Mouse (Mus musculus): ENCODE measurements around the gene Slco4a1. TPM values are rescaled to one million over a fixed set of nuclear protein-coding genes. Genes with fewer than 3 reads are reported as not detected.
A peak's percentile ranks its signal among the peaks of the same experiment; 100 is the strongest.

The Slco4a1 gene
- 2.2 TPM in 2 replicates for polyA plus RNA-seq (2015; fragmentation: Nextera tagmentation; extraction: Ambion mirVana)

DNA sequence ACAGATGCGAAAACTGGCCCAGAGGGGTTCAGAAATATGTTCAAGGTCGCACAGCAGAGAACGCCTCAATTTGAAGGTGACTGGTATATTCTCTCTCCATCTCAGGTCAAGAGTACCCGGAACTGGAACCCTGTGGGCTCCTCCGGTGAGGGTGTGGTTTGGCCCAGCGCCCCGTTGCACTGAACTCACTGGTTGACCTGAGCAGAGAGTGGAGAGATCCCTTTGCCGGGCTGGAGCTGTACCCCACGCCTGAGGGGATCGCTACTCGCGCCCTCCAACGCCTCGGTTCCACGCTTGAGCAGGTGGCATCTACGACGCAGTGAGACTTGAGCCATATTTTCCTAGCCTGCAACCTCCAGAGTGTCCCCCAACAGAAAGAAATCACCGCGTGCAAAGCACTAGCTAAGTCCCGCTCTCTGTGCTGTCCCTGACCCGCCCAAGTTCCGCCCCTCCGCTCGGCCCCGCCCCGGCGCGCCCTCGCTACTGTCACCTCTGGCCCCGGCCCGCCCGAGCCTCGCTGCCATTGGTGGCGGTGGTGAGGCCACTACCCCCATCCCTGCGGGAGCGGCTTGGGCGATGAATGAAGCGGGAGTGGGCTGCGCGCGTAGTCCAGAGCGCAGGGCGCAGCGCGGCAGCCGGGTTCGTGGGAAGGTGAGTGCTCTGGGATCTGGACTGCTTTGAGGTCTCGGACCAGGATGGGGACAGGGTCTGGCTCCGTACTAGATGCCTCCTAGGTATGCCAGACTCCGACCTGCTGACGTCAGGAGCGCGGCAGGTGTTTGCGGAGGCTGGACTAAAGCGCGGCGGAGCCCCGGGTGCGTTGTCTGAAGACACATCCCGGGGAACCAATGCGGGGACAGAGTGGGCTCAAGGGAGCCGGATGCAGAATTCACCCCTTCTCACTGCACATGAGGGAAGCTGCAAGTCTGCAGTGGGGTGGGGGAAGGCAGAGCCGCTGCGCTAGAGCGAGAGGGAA lies at the start of gene Slco4a1:
Gene Slco4a1, plus strand, starts transcription at position 523 of the 976 bp plus-strand sequence.
- H3K9me3 ChIP-seq (ENCODE audit: control insufficient read depth, low read length) = no peaks in the 10 kb centered on the region
- 0 out of 2 replicates have a peak within 1 kb of the TSS, but pooled peaks have one; percentile 33 for H3K27ac ChIP-seq (ENCODE audit: low read length)
- 0 out of 2 replicates have a peak, but pooled peaks cover 3% of the 10 kb centered on the region for H3K4me1 ChIP-seq (ENCODE audit: control insufficient read depth, insufficient read depth, low read length)
- peak within 1 kb of the TSS; percentile 90 for H3K4me2 ChIP-seq (ENCODE audit: low read depth, low read length)
- H3K27me3 ChIP-seq (replicated peaks; ENCODE audit: control insufficient read depth, insufficient read depth, low read length) = peaks cover 15% of the 10 kb centered on the region
- peak within 1 kb of the TSS; percentile 62 for H3K9ac ChIP-seq (ENCODE audit: low read depth, low read length)
- 2% methylated on average over 65 of the region's 65 CpGs for WGBS
- peak within 1 kb of the TSS; percentile 60 for H3K4me3 ChIP-seq (ENCODE audit: low read length)
- H3K36me3 ChIP-seq (ENCODE audit: control insufficient read depth, insufficient read depth, low read length) = no peaks in the 10 kb centered on the region
- peak; percentile 99 for ATAC-seq

DNA sequence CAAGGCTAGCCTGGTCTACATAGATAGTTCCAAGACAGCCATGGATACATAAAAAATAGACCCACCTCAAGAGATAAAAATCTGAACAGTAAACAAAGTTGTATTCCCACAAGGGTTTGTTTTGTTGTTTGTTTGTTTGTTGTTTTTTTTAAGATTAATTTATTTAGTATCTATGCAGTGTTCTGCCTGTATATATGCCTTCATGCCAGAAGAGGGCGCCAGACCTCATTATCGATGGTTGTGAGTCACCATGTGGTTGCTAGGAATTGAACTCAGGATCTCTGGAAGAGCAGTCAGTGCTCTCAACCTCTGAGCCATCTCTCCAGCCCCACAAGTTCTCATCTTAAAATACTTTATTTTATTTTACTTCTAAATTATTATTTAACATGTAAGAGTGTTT lies 47.6 kb upstream of the Slco4a1 start:
- Histone ChIP-seq H3K27me3 (replicated peaks; ENCODE audit: control insufficient read depth, insufficient read depth, low read length) (no peaks in the 10 kb centered on the region), H3K4me3 (ENCODE audit: low read length) (no peak overlapping the region), H3K9me3 (ENCODE audit: control insufficient read depth, low read length) (no peaks in the 10 kb centered on the region), H3K4me1 (ENCODE audit: control insufficient read depth, insufficient read depth, low read length) (no peaks in the 10 kb centered on the region), H3K27ac (ENCODE audit: low read length) (no peak overlapping the region), H3K9ac (ENCODE audit: low read depth, low read length) (no peak overlapping the region), H3K36me3 (ENCODE audit: control insufficient read depth, insufficient read depth, low read length) (no peaks in the 10 kb centered on the region), H3K4me2 (ENCODE audit: low read depth, low read length) (no peak overlapping the region)
- no peak for ATAC-seq
- 25% methylated on average over 2 of the region's 2 CpGs for WGBS

DNA sequence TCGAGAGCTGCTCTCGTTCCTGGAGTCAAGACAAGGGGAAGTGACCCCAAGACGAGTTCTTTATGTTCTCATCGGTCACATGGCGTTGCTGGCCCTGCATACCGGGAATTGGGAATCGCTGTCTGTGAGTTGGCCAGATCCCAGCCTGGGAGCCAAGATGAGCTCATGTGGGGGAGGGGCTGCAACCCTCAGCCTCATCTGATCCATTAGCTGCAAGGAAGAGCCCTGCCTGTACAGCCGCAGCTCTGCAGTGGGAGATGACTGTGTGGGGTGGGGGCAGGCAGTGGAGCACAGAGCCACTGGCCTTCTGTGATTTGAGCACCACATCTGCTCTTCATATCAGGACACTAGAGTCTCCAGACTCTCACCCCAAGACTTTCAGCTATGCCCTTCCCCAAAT lies 45.6 kb upstream of the Slco4a1 start:
- H3K4me2 ChIP-seq (ENCODE audit: low read depth, low read length) = no peak overlapping the region
- H3K9ac ChIP-seq (ENCODE audit: low read depth, low read length) = no peak overlapping the region
- H3K36me3 ChIP-seq (ENCODE audit: control insufficient read depth, insufficient read depth, low read length) = no peaks in the 10 kb centered on the region
- no peak overlapping the region for H3K4me3 ChIP-seq (ENCODE audit: low read length)
- H3K27me3 ChIP-seq (replicated peaks; ENCODE audit: control insufficient read depth, insufficient read depth, low read length) = no peaks in the 10 kb centered on the region
- no peaks in the 10 kb centered on the region for H3K4me1 ChIP-seq (ENCODE audit: control insufficient read depth, insufficient read depth, low read length)
- no peaks in the 10 kb centered on the region for H3K9me3 ChIP-seq (ENCODE audit: control insufficient read depth, low read length)
- H3K27ac ChIP-seq (ENCODE audit: low read length) = no peak overlapping the region
- WGBS = 68% methylated on average over 8 of the region's 8 CpGs
- ATAC-seq = no peak

DNA sequence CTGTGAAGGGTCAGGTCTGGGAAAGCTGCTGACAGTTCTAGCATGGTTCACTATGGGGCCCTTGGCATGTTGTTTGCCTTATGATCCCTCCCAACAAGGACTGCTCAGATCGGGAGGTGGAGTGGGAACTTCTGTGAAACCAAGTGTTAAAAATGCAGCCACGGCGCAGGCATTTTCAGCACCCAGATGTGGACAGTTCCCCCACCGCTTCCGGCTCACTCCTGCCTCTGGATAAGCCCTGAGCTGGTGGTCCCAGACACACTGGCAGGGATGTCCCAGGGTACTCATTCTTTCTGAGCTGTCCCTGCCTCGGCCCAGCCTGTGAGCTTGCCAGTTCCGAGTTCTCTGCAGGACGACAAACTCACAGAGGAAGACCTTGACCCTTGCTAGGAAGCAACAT lies 45.0 kb upstream of the Slco4a1 start:
- H3K4me3 ChIP-seq (ENCODE audit: low read length) = no peak overlapping the region
- ATAC-seq = no peak
- 9% methylated on average over 8 of the region's 8 CpGs for WGBS

DNA sequence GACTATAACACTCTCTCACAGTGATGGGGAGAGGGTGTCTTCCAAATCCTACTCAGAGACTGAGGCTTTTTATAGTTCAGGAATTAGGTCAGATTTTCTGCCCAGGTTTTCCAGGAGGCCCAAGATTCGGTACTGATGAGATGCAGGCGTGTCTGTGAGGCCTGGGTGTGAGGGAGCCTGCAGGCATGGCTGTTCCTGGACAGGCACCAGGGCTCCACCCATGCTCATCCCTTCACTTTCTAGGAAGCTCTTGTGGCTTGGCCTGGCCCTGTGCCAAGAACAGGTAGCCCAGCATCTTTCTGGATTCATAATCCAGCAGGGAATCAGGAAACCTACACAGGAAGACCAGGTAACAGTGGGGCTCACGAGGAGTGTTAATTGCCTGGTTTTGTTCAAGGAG lies 40.4 kb upstream of the Slco4a1 start:
- WGBS = 59% methylated on average over 3 of the region's 3 CpGs

More for the DNA sequence above, 45.0 kb upstream of the Slco4a1 start:
- H3K9ac ChIP-seq (ENCODE audit: low read depth, low read length) = no peak overlapping the region
- H3K27me3 ChIP-seq (replicated peaks; ENCODE audit: control insufficient read depth, insufficient read depth, low read length) = no peaks in the 10 kb centered on the region
- no peak overlapping the region for H3K27ac ChIP-seq (ENCODE audit: low read length)
- no peaks in the 10 kb centered on the region for H3K4me1 ChIP-seq (ENCODE audit: control insufficient read depth, insufficient read depth, low read length)
- no peaks in the 10 kb centered on the region for H3K9me3 ChIP-seq (ENCODE audit: control insufficient read depth, low read length)
- H3K4me2 ChIP-seq (ENCODE audit: low read depth, low read length) = no peak overlapping the region
- no peaks in the 10 kb centered on the region for H3K36me3 ChIP-seq (ENCODE audit: control insufficient read depth, insufficient read depth, low read length)

DNA sequence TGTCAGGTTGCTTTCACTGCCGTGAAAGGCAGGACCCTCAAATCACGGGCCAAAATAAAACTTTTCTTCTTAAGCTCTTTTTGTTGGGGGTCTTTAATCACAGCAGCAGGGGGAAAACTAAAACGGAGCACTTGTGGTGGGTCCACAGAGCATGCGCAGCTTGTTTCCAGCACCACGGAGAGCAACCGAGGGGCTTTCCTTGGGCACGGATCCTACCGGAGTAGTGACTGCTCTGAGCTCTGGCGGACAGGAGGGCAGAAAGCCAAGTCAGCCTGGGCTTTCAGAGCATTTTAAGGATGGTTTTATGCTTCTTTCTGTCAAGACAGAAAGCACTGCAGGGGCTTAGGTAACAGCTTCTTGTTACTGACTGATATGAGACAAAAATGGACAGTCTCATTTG lies 38.3 kb upstream of the Slco4a1 start:
- no peak overlapping the region for H3K9ac ChIP-seq (ENCODE audit: low read depth, low read length)
- no peak overlapping the region for H3K4me3 ChIP-seq (ENCODE audit: low read length)
- H3K27me3 ChIP-seq (replicated peaks; ENCODE audit: control insufficient read depth, insufficient read depth, low read length) = no peaks in the 10 kb centered on the region
- no peaks in the 10 kb centered on the region for H3K9me3 ChIP-seq (ENCODE audit: control insufficient read depth, low read length)
- ATAC-seq = no peak
- H3K27ac ChIP-seq (ENCODE audit: low read length) = no peak overlapping the region
- WGBS = 12% methylated on average over 9 of the region's 9 CpGs
- no peaks in the 10 kb centered on the region for H3K36me3 ChIP-seq (ENCODE audit: control insufficient read depth, insufficient read depth, low read length)
- no peaks in the 10 kb centered on the region for H3K4me1 ChIP-seq (ENCODE audit: control insufficient read depth, insufficient read depth, low read length)
- no peak overlapping the region for H3K4me2 ChIP-seq (ENCODE audit: low read depth, low read length)

More for the DNA sequence above, 40.4 kb upstream of the Slco4a1 start:
- no peak for ATAC-seq
- Histone ChIP-seq H3K4me2 (ENCODE audit: low read depth, low read length) (no peak overlapping the region), H3K36me3 (ENCODE audit: control insufficient read depth, insufficient read depth, low read length) (no peaks in the 10 kb centered on the region), H3K27ac (ENCODE audit: low read length) (no peak overlapping the region), H3K27me3 (replicated peaks; ENCODE audit: control insufficient read depth, insufficient read depth, low read length) (no peaks in the 10 kb centered on the region), H3K4me1 (ENCODE audit: control insufficient read depth, insufficient read depth, low read length) (no peaks in the 10 kb centered on the region), H3K9me3 (ENCODE audit: control insufficient read depth, low read length) (no peaks in the 10 kb centered on the region), H3K9ac (ENCODE audit: low read depth, low read length) (no peak overlapping the region), H3K4me3 (ENCODE audit: low read length) (no peak overlapping the region)

DNA sequence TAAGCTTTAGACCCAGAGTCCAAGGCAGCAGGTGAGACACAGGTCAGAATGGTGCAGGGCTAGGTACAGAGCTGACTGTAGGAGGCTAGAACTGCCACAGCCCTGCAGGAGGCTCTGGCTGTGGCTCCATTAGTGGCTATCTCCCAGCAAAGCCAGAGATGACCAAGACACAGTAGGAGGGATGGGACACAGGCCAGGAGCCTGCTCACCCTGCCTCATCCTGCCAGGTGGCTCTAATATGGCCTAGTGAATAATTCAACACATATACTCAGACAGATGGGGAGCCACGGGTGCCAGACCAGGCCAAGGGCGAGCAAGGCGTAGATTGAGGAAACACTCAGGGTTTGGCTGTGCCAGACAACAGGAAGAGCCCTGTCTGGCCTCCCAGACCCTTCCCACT lies 35.4 kb upstream of the Slco4a1 start:
- H3K9me3 ChIP-seq (ENCODE audit: control insufficient read depth, low read length) = no peaks in the 10 kb centered on the region
- no peaks in the 10 kb centered on the region for H3K27me3 ChIP-seq (replicated peaks; ENCODE audit: control insufficient read depth, insufficient read depth, low read length)
- no peaks in the 10 kb centered on the region for H3K4me1 ChIP-seq (ENCODE audit: control insufficient read depth, insufficient read depth, low read length)
- no peak overlapping the region for H3K4me3 ChIP-seq (ENCODE audit: low read length)
- no peak overlapping the region for H3K4me2 ChIP-seq (ENCODE audit: low read depth, low read length)
- no peak overlapping the region for H3K9ac ChIP-seq (ENCODE audit: low read depth, low read length)
- H3K36me3 ChIP-seq (ENCODE audit: control insufficient read depth, insufficient read depth, low read length) = no peaks in the 10 kb centered on the region
- H3K27ac ChIP-seq (ENCODE audit: low read length) = no peak overlapping the region
- 62% methylated on average over 3 of the region's 3 CpGs for WGBS
- no peak for ATAC-seq

DNA sequence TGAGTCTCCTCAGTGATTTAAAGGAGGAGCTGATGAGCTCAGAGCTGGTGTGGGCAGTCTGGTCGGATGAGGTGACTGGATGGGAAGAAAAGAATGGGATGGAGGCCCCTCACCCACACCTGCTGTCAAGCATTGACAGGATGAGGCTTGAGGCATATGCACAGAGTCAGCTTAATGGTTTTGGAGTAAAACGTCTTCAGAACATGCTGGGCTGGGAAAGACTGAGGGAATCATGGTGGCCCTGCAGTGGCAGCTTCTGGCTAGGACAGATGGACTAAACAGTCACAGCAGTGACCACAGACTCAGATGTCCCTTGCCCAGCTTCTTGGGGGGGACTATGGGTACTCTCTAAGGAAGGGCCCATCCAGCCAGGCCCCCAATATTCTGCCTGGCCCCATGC lies 30.9 kb upstream of the Slco4a1 start:
- Histone ChIP-seq H3K27ac (ENCODE audit: low read length) (no peak overlapping the region), H3K36me3 (ENCODE audit: control insufficient read depth, insufficient read depth, low read length) (no peaks in the 10 kb centered on the region), H3K4me1 (ENCODE audit: control insufficient read depth, insufficient read depth, low read length) (no peaks in the 10 kb centered on the region), H3K9ac (ENCODE audit: low read depth, low read length) (no peak overlapping the region), H3K4me2 (ENCODE audit: low read depth, low read length) (no peak overlapping the region), H3K4me3 (ENCODE audit: low read length) (no peak overlapping the region), H3K27me3 (replicated peaks; ENCODE audit: control insufficient read depth, insufficient read depth, low read length) (no peaks in the 10 kb centered on the region), H3K9me3 (ENCODE audit: control insufficient read depth, low read length) (no peaks in the 10 kb centered on the region)
- no peak for ATAC-seq
- WGBS = 40% methylated on average over 2 of the region's 2 CpGs

DNA sequence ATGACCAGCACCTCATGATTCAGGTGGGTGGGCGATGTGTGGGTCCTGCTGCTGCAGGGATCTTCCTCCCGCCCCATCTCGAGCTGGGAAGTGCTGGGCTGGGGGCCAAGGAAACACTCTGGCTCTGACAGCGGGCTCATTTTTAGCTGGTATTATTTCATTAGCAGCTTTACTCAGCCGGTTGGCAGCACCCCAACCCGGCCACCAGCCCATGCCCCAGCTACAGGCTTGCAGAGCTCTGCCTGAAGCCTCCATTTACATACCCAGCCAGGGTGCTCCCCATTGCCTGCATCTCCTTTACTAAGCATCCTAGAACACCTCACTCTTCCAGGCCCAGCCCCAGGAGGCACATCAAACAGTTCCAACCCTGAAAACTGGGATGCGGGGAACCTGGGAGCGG lies 29.0 kb upstream of the Slco4a1 start:
- Histone ChIP-seq H3K36me3 (ENCODE audit: control insufficient read depth, insufficient read depth, low read length) (no peaks in the 10 kb centered on the region), H3K4me2 (ENCODE audit: low read depth, low read length) (no peak overlapping the region), H3K27ac (ENCODE audit: low read length) (no peak overlapping the region), H3K27me3 (replicated peaks; ENCODE audit: control insufficient read depth, insufficient read depth, low read length) (no peaks in the 10 kb centered on the region), H3K9ac (ENCODE audit: low read depth, low read length) (no peak overlapping the region), H3K4me1 (ENCODE audit: control insufficient read depth, insufficient read depth, low read length) (no peaks in the 10 kb centered on the region), H3K9me3 (ENCODE audit: control insufficient read depth, low read length) (no peaks in the 10 kb centered on the region), H3K4me3 (ENCODE audit: low read length) (no peak overlapping the region)
- 63% methylated on average over 8 of the region's 8 CpGs for WGBS
- ATAC-seq = no peak
